Mouse (Mus musculus): ENCODE measurements at regions not wholly inside any gene's neighbourhood (a gene's known extent, or its start where the extent isn't known, plus 50 kb on each side); places are given as distances from the start of the nearest gene placed in this dataset.
"Not testable (repeated sequence)": the region's sequence is repeated elsewhere in the genome, so short reads cannot be mapped to it uniquely, and the experiment has no call there.

- DNase-seq, result no peak
Observed at GRCm38 (mm10) chr5:40901742-40902141, 806.2 kb downstream of the Rab28 start.

- DNase-seq, result no peak
Observed at GRCm38 (mm10) chr5:40882886-40883285, 825.1 kb downstream of the Rab28 start.

GRCm38 (mm10) chr5:40877756-40878155 is 830.2 kb downstream of the Rab28 start:
- DNase-seq, result no peak

GRCm38 (mm10) chr5:40862349-40862748 is 845.6 kb downstream of the Rab28 start:
- not testable (repeated sequence) for DNase-seq
